Mouse (Mus musculus): ENCODE measurements around the gene Olfr1336.
"Not testable (repeated sequence)": the region's sequence is repeated elsewhere in the genome, so short reads cannot be mapped to it uniquely, and the experiment has no call there.

The Olfr1336 gene

GRCm38 (mm10) chr7:6455868-6456267 lies at the start of gene Olfr1336:
Olfr1336 (plus strand) TSS chr7:6456168.
- DNase-seq (ENCODE audit: low spot score in 2 of 2) = no peak

DNA sequence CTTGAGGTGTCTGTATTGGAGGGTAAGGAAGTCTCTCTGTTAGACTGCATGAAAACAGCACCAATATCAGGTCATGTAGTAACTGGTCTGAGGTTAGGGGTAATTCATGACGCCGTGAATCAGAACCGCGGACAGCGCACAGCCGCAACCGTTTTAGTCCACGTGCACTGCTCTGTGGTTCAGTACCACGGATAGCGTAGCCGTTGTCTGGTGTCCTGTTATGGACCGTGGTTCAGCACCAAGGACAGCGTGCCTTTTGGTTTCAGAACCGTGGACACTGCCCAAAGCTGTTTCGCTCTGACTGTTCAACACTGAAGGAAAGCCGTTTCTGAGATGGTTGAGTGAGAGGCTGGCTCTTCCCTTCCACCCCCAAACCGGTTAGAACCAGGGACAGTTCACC lies 45.9 kb upstream of the Olfr1336 start, which contains the start of gene Gm20715:
Gene Gm20715, plus strand, starts transcription at position 235 of the 400 bp plus-strand sequence.
- peak; percentile 50 to 74 for DNase-seq (ENCODE audit: low spot score in 2 of 2)

- DNase-seq (ENCODE audit: low spot score in 2 of 2) = no peak
Observed at GRCm38 (mm10) chr7:6414626-6415441, 41.1 kb upstream of the Olfr1336 start.

DNA sequence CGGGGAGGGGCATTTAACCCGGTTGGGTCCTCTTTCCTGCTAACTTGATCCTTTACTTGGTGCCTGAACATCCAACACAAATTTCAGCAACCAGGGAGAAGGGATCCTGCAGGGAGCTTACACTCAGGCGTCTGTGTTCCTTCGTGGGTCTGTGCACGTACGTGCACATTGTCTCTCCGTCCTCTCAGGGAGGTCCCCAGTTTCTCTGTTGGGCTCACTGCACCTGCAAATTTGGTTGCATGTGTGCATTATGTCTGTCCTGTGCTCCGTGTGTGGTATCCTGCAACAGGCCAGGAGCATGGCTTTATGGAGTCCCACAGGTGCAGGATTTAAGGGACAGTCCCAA lies 40.6 kb upstream of the Olfr1336 start:
- DNase-seq (ENCODE audit: low spot score in 2 of 2) = no peak

DNA sequence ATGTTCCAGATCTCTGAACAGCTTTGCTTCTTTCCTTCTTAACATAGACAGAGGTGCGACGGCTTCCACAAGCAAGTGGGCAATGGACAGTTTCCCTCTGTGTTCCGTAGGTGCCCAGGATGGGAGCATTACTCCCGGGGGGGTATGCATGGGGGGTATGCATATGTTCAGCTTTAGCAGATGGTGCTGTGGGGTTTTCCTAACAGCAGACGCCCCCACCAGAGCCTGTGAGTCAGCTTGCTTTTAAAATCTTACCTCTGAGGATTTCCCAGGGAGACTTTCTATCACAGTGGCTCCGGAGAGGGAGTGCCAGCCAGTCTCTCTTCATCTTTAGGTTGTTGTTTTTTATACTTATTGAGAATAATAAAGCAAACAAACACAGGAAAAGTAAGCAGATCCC lies 36.1 kb upstream of the Olfr1336 start:
- no peak for DNase-seq (ENCODE audit: low spot score in 2 of 2)

GRCm38 (mm10) chr7:6429381-6429780 lies 26.6 kb upstream of the Olfr1336 start:
- DNase-seq (ENCODE audit: low spot score in 2 of 2) = no peak

DNA sequence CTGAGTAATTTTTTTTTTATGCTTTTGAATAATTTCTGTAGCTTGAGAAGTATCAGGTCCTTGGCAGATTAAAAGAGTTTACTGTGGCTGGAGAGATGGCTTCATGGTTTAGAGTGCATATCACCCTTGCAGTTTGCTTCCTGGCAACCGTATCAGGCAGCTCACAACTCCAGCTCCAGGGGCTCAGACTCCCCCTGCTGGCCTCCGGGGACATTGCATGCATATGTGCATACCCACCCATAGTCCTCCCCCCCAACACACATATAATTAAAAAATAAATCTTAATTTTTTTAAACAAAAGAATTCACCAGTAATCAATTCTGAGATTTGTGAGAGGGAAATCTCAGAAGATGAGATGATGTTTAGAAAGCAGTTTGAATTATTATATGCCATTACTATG lies 25.6 kb upstream of the Olfr1336 start:
- DNase-seq (ENCODE audit: low spot score in 2 of 2) = peak in 1 of 2 experiments; percentile 24

DNA sequence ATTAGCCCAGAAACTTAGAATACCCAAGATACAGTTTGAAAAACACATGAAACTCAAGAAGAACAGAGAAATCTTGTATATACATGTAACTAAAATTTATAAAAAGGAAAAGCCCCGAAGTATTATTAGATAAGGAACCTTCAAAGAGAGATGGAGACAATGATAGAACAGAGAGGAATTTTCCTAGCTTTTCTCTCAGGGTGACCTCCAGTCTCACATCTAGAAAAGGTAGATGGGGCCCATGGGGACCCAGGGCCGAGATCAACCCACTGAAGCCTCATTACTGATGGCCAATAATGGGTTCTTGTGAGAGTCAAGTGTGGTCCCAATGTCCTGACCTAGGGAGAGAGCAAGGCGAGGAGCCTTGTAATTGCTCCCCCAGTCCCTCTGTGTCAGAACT lies 17.6 kb upstream of the Olfr1336 start, which contains the start of gene Olfr1344:
Gene Olfr1344, plus strand, starts transcription at position 301 of the 400 bp plus-strand sequence.
- DNase-seq (ENCODE audit: low spot score in 2 of 2) = no peak

DNA sequence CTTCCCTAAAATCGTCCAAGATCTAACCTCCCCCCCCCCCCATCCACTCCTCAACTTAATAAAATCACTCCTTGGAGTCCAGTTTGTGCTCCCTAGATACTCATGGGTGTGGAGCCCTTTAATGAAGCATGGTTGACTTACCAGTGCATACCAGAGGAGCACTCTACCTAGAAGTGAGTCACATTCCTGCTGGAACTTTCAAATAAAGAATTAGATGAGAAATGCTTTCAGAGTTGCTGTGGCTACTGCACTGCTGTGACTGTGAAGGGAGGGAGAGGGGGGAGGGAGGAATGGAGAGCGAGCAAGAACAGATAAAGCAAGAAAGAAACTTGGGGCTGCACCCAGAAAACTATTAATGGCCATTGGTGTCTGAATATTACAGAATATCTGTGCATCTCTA lies 14.8 kb upstream of the Olfr1336 start:
- no peak for DNase-seq (ENCODE audit: low spot score in 2 of 2)

DNA sequence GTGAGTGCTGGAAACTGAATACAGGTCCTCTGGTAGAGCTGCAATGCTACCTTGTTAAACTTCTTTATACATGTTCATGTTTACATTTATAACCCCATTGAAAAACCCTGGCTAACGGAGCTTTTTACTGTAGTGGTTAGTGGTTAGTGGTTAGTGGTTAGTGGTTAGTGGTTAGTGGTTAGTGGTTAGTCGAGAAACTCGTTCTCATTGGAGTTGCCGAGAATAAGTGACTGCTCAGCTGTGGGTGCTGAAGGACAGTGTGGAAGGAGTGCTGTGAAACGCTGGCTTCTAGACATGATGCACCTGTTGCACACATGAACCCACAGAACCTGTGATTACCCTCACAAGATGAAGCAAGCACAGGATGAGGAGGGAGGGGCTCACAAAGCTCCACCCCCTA lies 8.2 kb upstream of the Olfr1336 start:
- no peak for DNase-seq (ENCODE audit: low spot score in 2 of 2)

- no peak for DNase-seq (ENCODE audit: low spot score in 2 of 2)
Observed at GRCm38 (mm10) chr7:6456399-6456798, 431 bp downstream of the Olfr1336 start.

DNA sequence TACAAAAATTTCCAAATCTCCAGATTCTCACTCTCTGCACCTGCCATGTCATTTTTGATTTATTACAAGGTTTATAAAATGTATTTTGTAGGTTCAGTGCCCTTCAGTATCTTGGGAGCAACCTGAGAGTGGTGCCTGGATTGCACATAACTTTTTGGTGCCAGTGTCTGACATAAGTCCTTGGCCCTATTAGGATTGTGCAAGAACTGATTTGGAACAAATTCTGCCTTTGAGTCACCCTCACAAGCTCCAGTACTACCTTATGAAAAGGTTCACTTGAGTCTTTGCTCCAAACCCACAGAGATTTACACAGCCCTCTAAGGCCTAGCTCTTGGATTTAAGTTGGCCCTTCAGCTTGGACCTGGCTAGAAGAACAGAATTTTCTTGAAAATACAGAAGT lies 11.0 kb downstream of the Olfr1336 start, which contains the start of gene Olfr1346:
Gene Olfr1346, plus strand, starts transcription at position 151 of the 400 bp plus-strand sequence.
- DNase-seq (ENCODE audit: low spot score in 2 of 2) = no peak

DNA sequence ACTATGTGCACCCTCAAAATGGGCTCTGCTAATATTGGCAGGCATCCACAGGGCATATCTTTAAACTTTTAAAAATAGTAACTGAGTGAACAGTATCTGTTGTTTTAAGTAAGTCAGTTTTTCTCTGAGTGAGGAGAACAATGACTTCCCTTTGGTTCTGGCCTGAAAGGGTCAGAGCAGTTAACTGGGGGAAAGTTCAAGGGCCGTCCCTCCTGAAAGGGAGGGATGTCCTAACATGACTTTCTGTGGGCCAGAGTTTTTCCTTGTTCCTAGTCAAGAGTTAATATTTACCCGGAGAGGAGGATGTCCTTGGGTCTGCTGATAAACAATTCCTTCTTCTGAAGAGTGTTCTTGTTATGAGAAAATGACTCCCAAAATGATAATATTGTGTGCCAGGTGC lies 21.7 kb downstream of the Olfr1336 start:
- not testable (repeated sequence) for DNase-seq (ENCODE audit: low spot score in 2 of 2)

DNA sequence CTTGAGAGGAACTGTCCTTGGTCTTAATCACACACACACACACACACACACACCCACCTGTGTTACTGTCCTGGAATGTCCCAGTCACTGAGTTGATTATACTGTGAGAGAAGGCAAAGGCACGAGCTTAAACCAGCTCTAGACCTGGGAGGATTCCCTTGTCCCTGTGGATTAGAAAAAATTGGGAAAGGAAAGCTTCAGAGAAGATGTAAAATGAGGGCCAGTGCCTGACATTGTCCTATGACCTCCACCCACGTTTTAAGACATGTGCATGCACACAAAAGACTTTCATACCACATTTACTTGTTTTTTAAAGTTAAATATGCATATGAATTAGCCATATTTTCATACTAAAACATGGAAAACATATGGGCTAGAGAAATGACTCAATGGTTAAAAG lies 30.9 kb downstream of the Olfr1336 start, which contains the start of gene Olfr5:
Gene Olfr5, minus strand, starts transcription at position 101 of the 400 bp plus-strand sequence.
- no peak for DNase-seq (ENCODE audit: low spot score in 2 of 2)

DNA sequence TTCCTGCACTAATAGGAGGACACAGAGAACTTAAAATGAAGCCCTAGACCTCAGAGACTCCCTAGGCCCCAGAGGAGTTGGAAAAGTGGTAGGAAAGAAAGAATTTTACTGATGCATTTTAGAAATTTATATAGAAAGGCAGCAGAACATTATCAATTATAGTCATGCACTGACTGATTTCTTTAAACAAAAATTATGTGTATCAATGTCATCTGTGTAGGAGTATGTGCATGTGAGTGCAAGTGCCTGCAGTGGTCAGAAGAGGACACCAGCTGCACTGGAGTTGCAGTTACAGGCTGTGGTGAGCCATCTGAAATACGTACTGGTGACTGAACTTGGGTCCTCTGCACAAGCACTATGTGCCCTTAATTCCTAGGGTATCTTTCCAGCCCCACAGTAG lies 43.7 kb downstream of the Olfr1336 start, which contains the start of gene Olfr1347:
Gene Olfr1347, minus strand, starts transcription at position 101 of the 400 bp plus-strand sequence.
- DNase-seq (ENCODE audit: low spot score in 2 of 2) = no peak

GRCm38 (mm10) chr7:6508648-6509047 lies 52.7 kb downstream of the Olfr1336 start, which contains the start of gene Olfr1348:
Olfr1348 (minus strand) TSS chr7:6508748.
- no peak for DNase-seq (ENCODE audit: low spot score in 2 of 2)
